Comparison of ENCODE assay signal across 10 mouse cellular contexts in genomic region chr14:120846073-120846850, GRCm38 (mm10).
A peak's percentile ranks its signal among the peaks of the same experiment; 100 is the strongest.
DNase-seq lines count a peak whose midpoint lies in the region; ATAC-seq and TF ChIP-seq lines count a peak whose summit lies in the region.
"Had no signal": no experiment of that assay in that cellular context is flagged by ENCODE, and none has a peak within 500 bp of the region (broad histone marks: within the 10 kb centered on the region; RNA-seq: fewer than 3 reads in every experiment).

No protein-coding gene starts in this region.

- H3K36me3 ChIP-seq in CH12.LX (replicated peaks in 1 of 2; ENCODE audit: control insufficient read depth in 1 of 2, insufficient read depth in 1 of 2, low read length in 1 of 2), result no peaks in the 10 kb centered on the region
- no peaks in the 10 kb centered on the region for H3K36me3 ChIP-seq in heart, embryonic 10.5 days
- no peaks in the 10 kb centered on the region for H3K36me3 ChIP-seq in liver, embryonic 11.5 days (ENCODE audit: control insufficient read depth, insufficient read depth, low read length)
- no peaks in the 10 kb centered on the region for H3K36me3 ChIP-seq in hindbrain, embryonic 16.5 days (ENCODE audit: control insufficient read depth, insufficient read depth, low read length)

- ATAC-seq in CD4-positive, CD25-positive, alpha-beta regulatory T cell, adult 4 months, result no peak
- ATAC-seq in liver, embryonic 11.5 days (replicated peaks; ENCODE audit: low FRiP score), result no peak
- ATAC-seq in hindbrain, embryonic 16.5 days, result no peak

- in situ Hi-C loops in CH12.LX (cut with MboI; ENCODE audit: low pct_ligation_motif_present, low pct_unique_long_range_greater_than_20kb, low sequenced_read_pairs), result no loop called here

- H3K27me3 ChIP-seq in CH12.LX (replicated peaks), result no peaks in the 10 kb centered on the region
- H3K27me3 ChIP-seq in heart, embryonic 10.5 days (ENCODE audit: insufficient read depth, poor library complexity, severe bottlenecking), result no peaks in the 10 kb centered on the region
- no peaks in the 10 kb centered on the region for H3K27me3 ChIP-seq in liver, embryonic 11.5 days (replicated peaks; ENCODE audit: control insufficient read depth, insufficient read depth, low read length)
- no peaks in the 10 kb centered on the region for H3K27me3 ChIP-seq in hindbrain, embryonic 16.5 days (replicated peaks; ENCODE audit: control insufficient read depth, insufficient read depth, low read length)

- no peak for TF ChIP-seq POLR2A in CH12.LX (IDR thresholded peaks at IDR 0.05; ENCODE audit: low read depth, low read length)

- no peak overlapping the region for H3K4me2 ChIP-seq in CH12.LX (ENCODE audit: insufficient read depth, low read depth, poor library complexity, severe bottlenecking)
- H3K4me2 ChIP-seq in liver, embryonic 11.5 days, result no peak overlapping the region
- H3K4me2 ChIP-seq in hindbrain, embryonic 16.5 days (ENCODE audit: low read length), result no peak overlapping the region

- H3K79me2 ChIP-seq in CH12.LX (replicated peaks; ENCODE audit: control insufficient read depth, extremely low read depth, insufficient read depth, poor library complexity, severe bottlenecking), result no peaks in the 10 kb centered on the region

- no peak overlapping the region for H3K27ac ChIP-seq in CH12.LX (ENCODE audit: insufficient read depth, low read depth)
- peak overlapping the region; percentile 85 for H3K27ac ChIP-seq in heart, embryonic 10.5 days
- H3K27ac ChIP-seq in liver, embryonic 11.5 days (ENCODE audit: low read depth, low read length), result no peak overlapping the region
- H3K27ac ChIP-seq in hindbrain, embryonic 16.5 days (ENCODE audit: low read depth, low read length), result no peak overlapping the region
- H3K27ac ChIP-seq: liver, embryonic 14.5 days had no signal

- dilution Hi-C loops in CH12.LX (cut with MboI; ENCODE audit: extremely low pct_ligation_motif_present, extremely low pct_unique_long_range_greater_than_20kb, low sequenced_read_pairs), result no loop called here

- H3K4me1 ChIP-seq in CH12.LX (ENCODE audit: control insufficient read depth in 1 of 2, insufficient read depth in 2 of 2), result peaks cover 15 to 51% of the 10 kb centered on the region in 2 experiments
- peaks cover 59% of the 10 kb centered on the region for H3K4me1 ChIP-seq in heart, embryonic 10.5 days
- H3K4me1 ChIP-seq in liver, embryonic 11.5 days (replicated peaks; ENCODE audit: control insufficient read depth, insufficient read depth, low read length), result no peaks in the 10 kb centered on the region; the same call in 1 of the 2 replicates
- H3K4me1 ChIP-seq in hindbrain, embryonic 16.5 days (ENCODE audit: control insufficient read depth, insufficient read depth, low read depth, low read length), result no peaks in the 10 kb centered on the region; the same call in 1 of the 2 replicates

- DNase-seq in CH12.LX (ENCODE audit: extremely low read depth), result peak; percentile 56
- peak; percentile 70 for DNase-seq in Muller cell, postnatal 12 days (ENCODE audit: inconsistent ontology term)
- DNase-seq in heart, embryonic 10.5 days (ENCODE audit: low spot score), result peak; percentile 85
- peak; percentile 48 to 69 for DNase-seq in kidney, postnatal 25 days
- DNase-seq in right cerebral cortex, postnatal 4 days, result no peak
- DNase-seq in liver, embryonic 11.5 days (ENCODE audit: low spot score), result no peak
- DNase-seq: right cerebral cortex, postnatal 14 days had no signal

- no peak overlapping the region for H3K9ac ChIP-seq in CH12.LX (ENCODE audit: insufficient read depth, low read depth)
- no peak overlapping the region for H3K9ac ChIP-seq in liver, embryonic 11.5 days (ENCODE audit: low read depth, low read length)
- no peak overlapping the region for H3K9ac ChIP-seq in hindbrain, embryonic 16.5 days (ENCODE audit: low read depth, low read length)
- H3K9ac ChIP-seq: liver, embryonic 14.5 days had no signal

- TF ChIP-seq EP300 in CH12.LX (IDR thresholded peaks at IDR 0.05; ENCODE audit: low read length), result no peak

- no peaks in the 10 kb centered on the region for H3K9me3 ChIP-seq in CH12.LX (replicated peaks; ENCODE audit: low read length)
- no peaks in the 10 kb centered on the region for H3K9me3 ChIP-seq in heart, embryonic 10.5 days
- H3K9me3 ChIP-seq in liver, embryonic 11.5 days (ENCODE audit: control insufficient read depth, low read length), result no peaks in the 10 kb centered on the region
- H3K9me3 ChIP-seq in hindbrain, embryonic 16.5 days (ENCODE audit: control insufficient read depth, low read length), result no peaks in the 10 kb centered on the region

- WGBS in heart, embryonic 10.5 days, result 39% methylated on average over 10 of the region's 10 CpGs
- WGBS in liver, embryonic 11.5 days, result 58% methylated on average over 10 of the region's 10 CpGs
- 72% methylated on average over 10 of the region's 10 CpGs for WGBS in hindbrain, embryonic 16.5 days

- no peak for TF ChIP-seq RAD21 in CH12.LX (IDR thresholded peaks at IDR 0.05; ENCODE audit: low read depth, low read length)

- TF ChIP-seq CTCF in CH12.LX (conservative IDR thresholded peaks at IDR 0.05 in 1 of 2, IDR thresholded peaks at IDR 0.05 in 1 of 2; ENCODE audit: low read depth in 2 of 2, low read length in 2 of 2), result no peak

- H3K4me3 ChIP-seq in CH12.LX (replicated peaks in 1 of 3; ENCODE audit: low read depth in 2 of 3, low read length in 2 of 3, poor library complexity in 1 of 3), result no peak overlapping the region
- H3K4me3 ChIP-seq in heart, embryonic 10.5 days, result peak overlapping the region; percentile 7; the same call in 1 of the 2 replicates
- no peak overlapping the region for H3K4me3 ChIP-seq in liver, embryonic 11.5 days (ENCODE audit: low read depth, low read length)
- no peak overlapping the region for H3K4me3 ChIP-seq in hindbrain, embryonic 16.5 days (ENCODE audit: low read length)

TF ChIP-seq in CH12.LX, 34 proteins besides CTCF, POLR2A, EP300 and RAD21:
- TF ChIP-seq CHD1 (IDR thresholded peaks at IDR 0.05; ENCODE audit: low read depth, low read length), result no peak
- TF ChIP-seq SIN3A (IDR thresholded peaks at IDR 0.05; ENCODE audit: low read length), result no peak
- no peak for TF ChIP-seq JUN (IDR thresholded peaks at IDR 0.05; ENCODE audit: insufficient read depth, low read depth, low read length)
- TF ChIP-seq UBTF (IDR thresholded peaks at IDR 0.05; ENCODE audit: low read depth, low read length), result no peak
- no peak for TF ChIP-seq MAX (IDR thresholded peaks at IDR 0.05; ENCODE audit: low read length)

Comparison
In these comparisons a context has a peak if more than half of its experiments do, and no peak if none do; other contexts are left out.
1. DNase-seq: peak in CH12.LX (single experiment), Muller cell, postnatal 12 days (single experiment), heart, embryonic 10.5 days (single experiment) and kidney, postnatal 25 days (2 of 2); none in right cerebral cortex, postnatal 4 days (single experiment) and liver, embryonic 11.5 days (single experiment).